Mouse (Mus musculus) MEL (cell line): ENCODE measurements around the gene Anapc15. TPM values are rescaled to one million over a fixed set of nuclear protein-coding genes. Genes with fewer than 3 reads are reported as not detected.

Experiments
- DNase-seq: peaks from one replicate; pipeline ENCODE4 v3.0.0; 2011; ENCODE audit warnings: low read depth, low spot score
- H3K27ac ChIP-seq: 2 replicates; pipeline ENCODE4 v1.5.1; 2012; ENCODE audit warnings: low read depth, mild to moderate bottlenecking, control low read depth, low read length, moderate library complexity; ENCODE audit not compliant: control insufficient read depth
- H3K27me3 ChIP-seq, 2 experiments: fragments of 150-350 bp in 1 of 2; sonication (generic) in 1 of 2; 2 replicates each; pipeline ENCODE4 v1.6.1; 2012; ENCODE audit warnings: low read length in 2 of 2, mild to moderate bottlenecking in 2 of 2, improper control_type of control experiment in 1 of 2, moderate library complexity in 1 of 2; ENCODE audit not compliant: insufficient read depth in 2 of 2, control insufficient read depth in 1 of 2
- H3K36me3 ChIP-seq, 2 experiments: 2 replicates each; pipeline ENCODE4 v1.6.1; 2012 to 2014; ENCODE audit warnings: low read length in 2 of 2, improper control_type of control experiment in 1 of 2, inconsistent platforms in 1 of 2, mild to moderate bottlenecking in 1 of 2; ENCODE audit not compliant: insufficient read depth in 2 of 2, control insufficient read depth in 1 of 2
- H3K4me1 ChIP-seq, 2 experiments: fragments of 150-350 bp in 1 of 2; sonication (generic) in 1 of 2; 2 replicates each; pipeline ENCODE4 v1.6.1; 2012; ENCODE audit warnings: low read length in 2 of 2, improper control_type of control experiment in 1 of 2, mild to moderate bottlenecking in 1 of 2; ENCODE audit not compliant: insufficient read depth in 2 of 2, control insufficient read depth in 1 of 2
- H3K4me3 ChIP-seq, 2 experiments: fragments of 150-350 bp in 1 of 2; sonication (generic) in 1 of 2; 2 replicates each; pipeline ENCODE4 v1.5.1; 2012; ENCODE audit warnings: low read depth in 2 of 2, low read length in 2 of 2, mild to moderate bottlenecking in 2 of 2, moderate library complexity in 2 of 2, control low read depth in 1 of 2, improper control_type of control experiment in 1 of 2; ENCODE audit not compliant: control insufficient read depth in 1 of 2, insufficient read depth in 1 of 2
- H3K79me2 ChIP-seq: 2 replicates; pipeline ENCODE4 v1.6.1; 2012; ENCODE audit warnings: mild to moderate bottlenecking, low read length, moderate library complexity; ENCODE audit not compliant: control insufficient read depth, poor library complexity, insufficient read depth
- H3K9ac ChIP-seq: 2 replicates; pipeline ENCODE4 v1.6.1; 2012; ENCODE audit warnings: low read depth, mild to moderate bottlenecking, control low read depth, low read length, moderate library complexity; ENCODE audit not compliant: control insufficient read depth, poor library complexity, severe bottlenecking
- H3K9me3 ChIP-seq: fragments of 150-350 bp; sonication (generic); replicated peaks from 2 replicates; pipeline ENCODE4 v1.6.1; 2012; ENCODE audit warnings: mild to moderate bottlenecking, low read length, improper control_type of control experiment, moderate library complexity; ENCODE audit not compliant: insufficient read depth
- CHD1 ChIP-seq: IDR thresholded peaks from 2 replicates; pipeline ENCODE4 v1.6.1; 2012; ENCODE audit warnings: low read depth, mild to moderate bottlenecking, inconsistent platforms, low read length, improper control_type of control experiment
- CHD2 ChIP-seq: IDR thresholded peaks from 2 replicates; pipeline ENCODE4 v1.6.1; 2011; ENCODE audit warnings: low read length, improper control_type of control experiment
- ELF1 ChIP-seq: IDR thresholded peaks from 2 replicates; pipeline ENCODE4 v1.6.1; 2014; ENCODE audit warnings: low read depth, mild to moderate bottlenecking, inconsistent platforms, low read length, improper control_type of control experiment, moderate library complexity
- EP300 ChIP-seq, 2 experiments: IDR thresholded peaks; 2 replicates each; pipeline ENCODE4 v1.6.1; 2011; ENCODE audit warnings: improper control_type of control experiment in 2 of 2, low read length in 2 of 2, low read depth in 1 of 2, mild to moderate bottlenecking in 1 of 2
- ETS1 ChIP-seq: IDR thresholded peaks from 2 replicates; pipeline ENCODE4 v1.6.1; 2012; ENCODE audit warnings: low read depth, mild to moderate bottlenecking, inconsistent platforms, low read length, improper control_type of control experiment, moderate library complexity
- GABPA ChIP-seq: IDR thresholded peaks from 2 replicates; pipeline ENCODE4 v1.6.1; 2012; ENCODE audit warnings: low read depth, mild to moderate bottlenecking, inconsistent platforms, low read length, improper control_type of control experiment, moderate library complexity
- GATA1 ChIP-seq: IDR thresholded peaks from 2 replicates; pipeline ENCODE4 v1.6.1; 2011; ENCODE audit warnings: low read depth, low read length, improper control_type of control experiment
- JUND ChIP-seq: IDR thresholded peaks from 2 replicates; pipeline ENCODE4 v1.6.1; 2011; ENCODE audit warnings: low read depth, mild to moderate bottlenecking, improper control_type of control experiment, low read length
- KAT2A ChIP-seq: conservative IDR thresholded peaks from 2 replicates; pipeline ENCODE4 v1.6.1; 2012; ENCODE audit warnings: low read depth, low read length, improper control_type of control experiment, inconsistent platforms
- MAFK ChIP-seq: IDR thresholded peaks from 2 replicates; pipeline ENCODE4 v1.6.1; 2011; ENCODE audit warnings: low read depth, mild to moderate bottlenecking, low read length, improper control_type of control experiment, borderline replicate concordance
- MAX ChIP-seq: IDR thresholded peaks from 2 replicates; pipeline ENCODE4 v1.6.1; 2011; ENCODE audit warnings: low read length, improper control_type of control experiment
- MEF2A ChIP-seq: IDR thresholded peaks from 2 replicates; pipeline ENCODE4 v1.6.1; 2014; ENCODE audit warnings: low read depth, mild to moderate bottlenecking, inconsistent platforms, low read length, improper control_type of control experiment; ENCODE audit not compliant: poor library complexity, insufficient replicate concordance, severe bottlenecking; ENCODE audit errors: extremely low read depth
- NELFE ChIP-seq: IDR thresholded peaks from 2 replicates; pipeline ENCODE4 v1.6.1; 2011; ENCODE audit warnings: low read depth, low read length, improper control_type of control experiment
- NRF1 ChIP-seq: IDR thresholded peaks from 2 replicates; pipeline ENCODE4 v1.6.1; 2014; ENCODE audit warnings: low read depth, mild to moderate bottlenecking, inconsistent platforms, low read length, improper control_type of control experiment, moderate library complexity; ENCODE audit not compliant: poor library complexity, insufficient read depth, severe bottlenecking
- POLR2A ChIP-seq, 2 experiments: IDR thresholded peaks; 2 replicates each; pipeline ENCODE4 v1.6.1; 2011 to 2012; ENCODE audit warnings: low read length in 2 of 2, mild to moderate bottlenecking in 2 of 2, control low read depth in 1 of 2, improper control_type of control experiment in 1 of 2, low read depth in 1 of 2, moderate library complexity in 1 of 2; ENCODE audit not compliant: control insufficient read depth in 1 of 2, insufficient read depth in 1 of 2, poor library complexity in 1 of 2
- POLR2AphosphoS2 ChIP-seq: IDR thresholded peaks from 2 replicates; pipeline ENCODE4 v1.6.1; 2011; ENCODE audit warnings: low read length, improper control_type of control experiment
- RAD21 ChIP-seq: IDR thresholded peaks from 2 replicates; pipeline ENCODE4 v1.6.1; 2011; ENCODE audit warnings: mild to moderate bottlenecking, low read depth, low read length, improper control_type of control experiment
- RCOR1 ChIP-seq: IDR thresholded peaks from 2 replicates; pipeline ENCODE4 v1.6.1; 2012; ENCODE audit warnings: low read depth, mild to moderate bottlenecking, inconsistent platforms, low read length, improper control_type of control experiment
- SIN3A ChIP-seq: IDR thresholded peaks from 2 replicates; pipeline ENCODE4 v1.6.1; 2012; ENCODE audit warnings: low read length, improper control_type of control experiment, inconsistent platforms
- SMC3 ChIP-seq: IDR thresholded peaks from 2 replicates; pipeline ENCODE4 v1.6.1; 2011; ENCODE audit warnings: low read depth, low read length, improper control_type of control experiment
- TBP ChIP-seq: IDR thresholded peaks from 2 replicates; pipeline ENCODE4 v1.8.0; 2011; ENCODE audit warnings: low read depth, low read length, improper control_type of control experiment
- TCF12 ChIP-seq: IDR thresholded peaks from 2 replicates; pipeline ENCODE4 v1.6.1; 2014; ENCODE audit warnings: low read depth, mild to moderate bottlenecking, inconsistent platforms, low read length, improper control_type of control experiment, moderate library complexity
- polyA plus RNA-seq, 2 experiments: library from polyadenylated mRNA; stranded (reverse) in 1 of 2; unstranded in 1 of 2; fragments of >175 nt in 1 of 2; fragments of >200 nt in 1 of 2; gene quantifications; 2 replicates each; pipeline versions ENCODE4 v1.2.1 to v1.2.4; 2012; ENCODE audit warnings: low replicate concordance in 2 of 2, low read depth in 1 of 2; ENCODE audit not compliant: insufficient read length in 2 of 2, insufficient read depth in 1 of 2, missing spikeins in 1 of 2
- total RNA-seq: library from RNA; depleted of rRNA; stranded (reverse); fragments of 300-350 nt; gene quantifications from 2 replicates; pipeline ENCODE4 v1.2.3, GENCODE M21; 2012

Gene Anapc15
- total and polyA plus RNA-seq, 3 experiments = 68.7 to 103 TPM; not detected in 1

GRCm38 (mm10) chr7:101880855-101881254, 17.3 kb downstream of the Anapc15 start:
- no peaks in the 10 kb centered on the region for H3K9me3 ChIP-seq
- TF ChIP-seq GABPA = no peak
- TF ChIP-seq NELFE = no peak
- no peak for TF ChIP-seq SMC3
- no peak for TF ChIP-seq EP300 (IDR thresholded peaks at IDR 0.05; ENCODE audit: low read depth in 1 of 2, low read length in 2 of 2)
- TF ChIP-seq KAT2A = no peak

GRCm38 (mm10) chr7:101882413-101883154, 19.1 kb downstream of the Anapc15 start:
- TF ChIP-seq POLR2A (IDR thresholded peaks at IDR 0.05; ENCODE audit: control insufficient read depth in 1 of 2, insufficient read depth in 1 of 2, low read depth in 1 of 2, low read length in 2 of 2, poor library complexity in 1 of 2) (no peak), ELF1 (no peak), JUND (no peak), TBP (no peak), GATA1 (no peak), ETS1 (no peak), GABPA (no peak), RCOR1 (no peak), RAD21 (no peak), MAX (no peak), TCF12 (no peak), MAFK (no peak), EP300 (IDR thresholded peaks at IDR 0.05; ENCODE audit: low read depth in 1 of 2, low read length in 2 of 2) (no peak), CHD1 (no peak), NELFE (no peak), NRF1 (no peak), CHD2 (no peak), MEF2A (no peak), SIN3A (no peak), POLR2AphosphoS2 (no peak)
- DNase-seq = no peak
- H3K4me1 ChIP-seq = no peaks in the 10 kb centered on the region
- no peak overlapping the region for H3K27ac ChIP-seq
- H3K9me3 ChIP-seq = no peaks in the 10 kb centered on the region
- no peaks in the 10 kb centered on the region for H3K36me3 ChIP-seq
- H3K27me3 ChIP-seq = peaks cover 0 to 2% of the 10 kb centered on the region in 2 experiments; a peak in 2 of 4 replicates
- no peaks in the 10 kb centered on the region for H3K79me2 ChIP-seq
- no peak overlapping the region for H3K9ac ChIP-seq
- H3K4me3 ChIP-seq = no peak overlapping the region

More at GRCm38 (mm10) chr7:101880855-101881254, 17.3 kb downstream of the Anapc15 start:
- Histone ChIP-seq H3K4me3 (no peak overlapping the region), H3K9ac (no peak overlapping the region), H3K27me3 (peaks cover 0 to 2% of the 10 kb centered on the region in 2 experiments; a peak in 2 of 4 replicates), H3K36me3 (no peaks in the 10 kb centered on the region), H3K4me1 (no peaks in the 10 kb centered on the region), H3K79me2 (no peaks in the 10 kb centered on the region), H3K27ac (no peak overlapping the region)
- DNase-seq = no peak
